Mouse (Mus musculus): Measurements from ENCODE around the gene Wdr54. TPM values are rescaled to one million over a fixed set of nuclear protein-coding genes. Genes with fewer than 3 reads are reported as not detected.

The Wdr54 gene
- polyA plus RNA-seq, 1 experiment from 2014 or later, result 15.6 TPM

- Histone ChIP-seq H3K4me1 (replicated peaks; ENCODE audit: control insufficient read depth, insufficient read depth, low read length) (peaks cover 19% of the 10 kb centered on the region; the same call in 1 of the 2 replicates), H3K9ac (ENCODE audit: low read length) (no peak overlapping the region; the same call in 1 of the 2 replicates), H3K4me3 (ENCODE audit: low read depth, low read length) (0 out of 2 replicates have a peak overlapping the region, but pooled peaks have one; percentile 5), H3K27me3 (ENCODE audit: control insufficient read depth, insufficient read depth, low read length) (no peaks in the 10 kb centered on the region), H3K4me2 (ENCODE audit: low read depth, low read length, severe bottlenecking) (peak overlapping the region; percentile 77), H3K27ac (ENCODE audit: low read depth, low read length) (no peak overlapping the region), H3K9me3 (ENCODE audit: control insufficient read depth, low read length) (no peaks in the 10 kb centered on the region), H3K36me3 (ENCODE audit: control insufficient read depth, insufficient read depth, low read length) (no peaks in the 10 kb centered on the region; the same call in none of the 2 replicates)
- DNase-seq (ENCODE audit: low spot score) (no peak), ATAC-seq (replicated peaks; ENCODE audit: low FRiP score) (no peak)
- WGBS, result 88% methylated on average over 14 of the region's 14 CpGs
Measured at GRCm38 (mm10) chr6:83118825-83119733, 37.1 kb downstream of the Wdr54 start.

DNA sequence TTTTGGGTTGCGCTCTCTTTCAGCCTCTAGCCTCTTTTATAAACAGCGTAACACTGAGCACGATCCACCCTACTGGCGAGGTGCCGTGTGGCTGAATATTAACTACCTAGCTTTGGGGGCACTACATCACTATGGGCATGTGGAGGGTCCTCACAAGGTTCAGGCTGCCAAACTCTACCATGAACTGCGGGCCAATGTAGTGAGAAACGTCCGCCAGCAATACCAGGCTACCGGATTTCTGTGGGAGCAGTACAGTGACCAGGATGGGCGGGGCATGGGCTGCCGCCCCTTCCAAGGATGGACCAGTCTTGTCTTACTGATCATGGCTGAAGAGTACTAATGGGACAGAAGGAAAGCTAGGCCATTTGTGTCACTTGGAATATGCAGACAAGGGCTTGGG lies 37.8 kb downstream of the Wdr54 start:
- no peaks in the 10 kb centered on the region; the same call in none of the 2 replicates for H3K36me3 ChIP-seq (ENCODE audit: control insufficient read depth, insufficient read depth, low read length)
- H3K4me3 ChIP-seq (ENCODE audit: low read depth, low read length), result no peak overlapping the region
- H3K4me2 ChIP-seq (ENCODE audit: low read depth, low read length, severe bottlenecking), result no peak overlapping the region
- 83% methylated on average over 11 of the region's 11 CpGs for WGBS
- H3K9ac ChIP-seq (ENCODE audit: low read length), result no peak overlapping the region
- peaks cover 19% of the 10 kb centered on the region; the same call in 1 of the 2 replicates for H3K4me1 ChIP-seq (replicated peaks; ENCODE audit: control insufficient read depth, insufficient read depth, low read length)
- DNase-seq (ENCODE audit: low spot score) (no peak), ATAC-seq (replicated peaks; ENCODE audit: low FRiP score) (no peak)
- no peaks in the 10 kb centered on the region for H3K27me3 ChIP-seq (ENCODE audit: control insufficient read depth, insufficient read depth, low read length)
- H3K27ac ChIP-seq (ENCODE audit: low read depth, low read length), result no peak overlapping the region
- no peaks in the 10 kb centered on the region for H3K9me3 ChIP-seq (ENCODE audit: control insufficient read depth, low read length)

GRCm38 (mm10) chr6:83117616-83118015 lies 38.6 kb downstream of the Wdr54 start:
- H3K27me3 ChIP-seq (ENCODE audit: control insufficient read depth, insufficient read depth, low read length), result no peaks in the 10 kb centered on the region
- no peak overlapping the region for H3K27ac ChIP-seq (ENCODE audit: low read depth, low read length)
- no peak overlapping the region for H3K9ac ChIP-seq (ENCODE audit: low read length)
- DNase-seq (ENCODE audit: low spot score) (peak; percentile 59), ATAC-seq (replicated peaks; ENCODE audit: low FRiP score) (no peak)
- H3K4me2 ChIP-seq (ENCODE audit: low read depth, low read length, severe bottlenecking), result no peak overlapping the region
- H3K36me3 ChIP-seq (ENCODE audit: control insufficient read depth, insufficient read depth, low read length), result no peaks in the 10 kb centered on the region; the same call in none of the 2 replicates
- 94% methylated on average over 13 of the region's 13 CpGs for WGBS
- H3K4me1 ChIP-seq (replicated peaks; ENCODE audit: control insufficient read depth, insufficient read depth, low read length), result peaks cover 12% of the 10 kb centered on the region; the same call in 1 of the 2 replicates
- H3K4me3 ChIP-seq (ENCODE audit: low read depth, low read length), result 0 out of 2 replicates have a peak overlapping the region, but pooled peaks have one; percentile 5
- no peaks in the 10 kb centered on the region for H3K9me3 ChIP-seq (ENCODE audit: control insufficient read depth, low read length)

GRCm38 (mm10) chr6:83117165-83117438 lies 39.1 kb downstream of the Wdr54 start:
- H3K9ac ChIP-seq (ENCODE audit: low read length), result no peak overlapping the region
- no peak overlapping the region for H3K27ac ChIP-seq (ENCODE audit: low read depth, low read length)
- no peaks in the 10 kb centered on the region for H3K27me3 ChIP-seq (ENCODE audit: control insufficient read depth, insufficient read depth, low read length)
- H3K4me2 ChIP-seq (ENCODE audit: low read depth, low read length, severe bottlenecking), result no peak overlapping the region
- H3K4me1 ChIP-seq (replicated peaks; ENCODE audit: control insufficient read depth, insufficient read depth, low read length), result peaks cover 11% of the 10 kb centered on the region; the same call in 1 of the 2 replicates
- H3K36me3 ChIP-seq (ENCODE audit: control insufficient read depth, insufficient read depth, low read length), result no peaks in the 10 kb centered on the region; the same call in none of the 2 replicates
- no peaks in the 10 kb centered on the region for H3K9me3 ChIP-seq (ENCODE audit: control insufficient read depth, low read length)
- 90% methylated on average over 4 of the region's 4 CpGs for WGBS
- no peak for ATAC-seq (replicated peaks; ENCODE audit: low FRiP score)
- H3K4me3 ChIP-seq (ENCODE audit: low read depth, low read length), result 0 out of 2 replicates have a peak overlapping the region, but pooled peaks have one; percentile 5
- DNase-seq (ENCODE audit: low spot score), result no peak

DNA sequence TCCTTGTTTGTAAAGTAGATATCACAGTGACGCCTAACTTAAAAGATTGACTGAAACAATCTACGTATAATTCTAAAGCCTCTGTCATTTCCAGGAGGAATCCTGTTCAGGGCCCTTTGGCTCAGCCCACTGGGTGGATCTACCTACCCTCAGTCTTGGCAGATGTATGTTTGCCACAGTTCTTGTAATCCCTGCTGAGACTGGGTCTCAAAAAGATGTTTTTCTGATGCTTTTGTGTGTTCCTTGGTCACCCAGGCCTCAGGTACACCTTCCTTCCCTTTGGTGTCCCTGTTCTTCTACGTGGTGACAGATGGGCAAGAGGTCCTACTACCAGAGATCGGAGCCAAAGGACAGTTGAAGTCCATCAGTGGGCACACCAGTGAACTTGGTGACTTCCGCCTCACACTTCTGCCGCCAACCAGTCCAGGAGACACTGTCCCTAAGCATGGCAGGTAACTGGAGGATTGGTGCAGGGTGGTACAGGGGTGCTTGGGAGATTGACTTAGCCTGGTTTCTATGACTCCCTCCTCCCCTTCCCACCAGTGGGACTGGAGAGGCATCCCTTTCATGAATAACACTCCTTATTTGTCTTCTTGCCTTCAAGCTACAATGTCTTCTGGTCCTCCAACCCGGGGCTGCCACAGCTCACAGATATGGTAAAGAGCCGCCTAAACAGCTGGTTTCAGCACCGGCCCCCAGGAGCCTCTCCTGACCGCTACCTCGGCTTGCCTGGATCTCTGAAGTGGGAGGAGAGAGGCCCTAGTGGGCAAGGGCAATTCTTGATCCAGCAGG lies 39.6 kb downstream of the Wdr54 start:
- H3K27me3 ChIP-seq (ENCODE audit: control insufficient read depth, insufficient read depth, low read length), result no peaks in the 10 kb centered on the region
- no peak overlapping the region for H3K27ac ChIP-seq (ENCODE audit: low read depth, low read length)
- DNase-seq (ENCODE audit: low spot score), result no peak
- H3K4me1 ChIP-seq (replicated peaks; ENCODE audit: control insufficient read depth, insufficient read depth, low read length), result peaks cover 11% of the 10 kb centered on the region; the same call in 1 of the 2 replicates
- no peak for ATAC-seq (replicated peaks; ENCODE audit: low FRiP score)
- H3K4me3 ChIP-seq (ENCODE audit: low read depth, low read length), result peak overlapping the region; percentile 87
- H3K9ac ChIP-seq (ENCODE audit: low read length), result peak overlapping the region; percentile 85
- 84% methylated on average over 11 of the region's 11 CpGs for WGBS
- H3K9me3 ChIP-seq (ENCODE audit: control insufficient read depth, low read length), result no peaks in the 10 kb centered on the region
- H3K4me2 ChIP-seq (ENCODE audit: low read depth, low read length, severe bottlenecking), result peak overlapping the region; percentile 96
- no peaks in the 10 kb centered on the region; the same call in none of the 2 replicates for H3K36me3 ChIP-seq (ENCODE audit: control insufficient read depth, insufficient read depth, low read length)

DNA sequence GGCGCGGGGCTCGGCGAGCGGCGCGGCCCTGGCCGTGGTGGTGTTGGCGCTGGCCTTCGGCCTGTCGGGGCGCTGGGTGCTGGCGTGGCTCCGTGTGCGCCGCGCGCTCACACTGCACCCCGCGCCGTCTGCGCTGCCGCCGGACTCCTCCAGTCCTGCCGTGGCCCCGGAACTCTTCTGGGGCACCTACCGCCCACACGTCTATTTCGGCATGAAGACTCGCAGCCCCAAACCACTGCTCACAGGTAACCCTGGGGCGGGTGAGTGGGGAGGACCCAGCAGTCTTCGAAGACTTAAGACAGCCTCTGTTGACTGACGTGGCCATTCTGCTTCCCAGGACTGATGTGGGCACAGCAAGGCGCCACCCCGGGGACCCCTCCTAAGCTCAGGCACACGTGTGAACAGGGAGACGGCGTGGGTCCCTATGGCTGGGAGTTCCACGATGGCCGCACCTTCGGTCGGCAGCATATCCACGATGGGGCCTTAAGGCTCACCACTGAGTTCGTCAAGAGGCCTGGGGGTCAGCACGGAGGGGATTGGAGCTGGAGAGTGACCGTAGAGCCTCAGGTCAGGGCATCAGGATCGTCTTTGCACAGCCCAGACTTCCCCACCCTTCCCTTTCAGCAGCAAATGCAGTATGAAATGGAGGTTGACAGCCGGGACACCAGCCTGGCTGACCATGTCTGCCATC lies 40.4 kb downstream of the Wdr54 start:
- DNase-seq (ENCODE audit: low spot score) (peak; percentile 56), ATAC-seq (replicated peaks; ENCODE audit: low FRiP score) (no peak; the same call in 1 of the 2 replicates)
- H3K4me1 ChIP-seq (replicated peaks; ENCODE audit: control insufficient read depth, insufficient read depth, low read length), result peaks cover 11% of the 10 kb centered on the region; the same call in 1 of the 2 replicates
- H3K9ac ChIP-seq (ENCODE audit: low read length), result peak overlapping the region; percentile 85
- H3K4me3 ChIP-seq (ENCODE audit: low read depth, low read length), result peak overlapping the region; percentile 87
- peak overlapping the region; percentile 44 for H3K27ac ChIP-seq (ENCODE audit: low read depth, low read length)
- H3K36me3 ChIP-seq (ENCODE audit: control insufficient read depth, insufficient read depth, low read length), result no peaks in the 10 kb centered on the region; the same call in none of the 2 replicates
- no peaks in the 10 kb centered on the region for H3K9me3 ChIP-seq (ENCODE audit: control insufficient read depth, low read length)
- WGBS, result 2% methylated on average over 44 of the region's 48 CpGs
- peak overlapping the region; percentile 96 for H3K4me2 ChIP-seq (ENCODE audit: low read depth, low read length, severe bottlenecking)
- no peaks in the 10 kb centered on the region for H3K27me3 ChIP-seq (ENCODE audit: control insufficient read depth, insufficient read depth, low read length)

DNA sequence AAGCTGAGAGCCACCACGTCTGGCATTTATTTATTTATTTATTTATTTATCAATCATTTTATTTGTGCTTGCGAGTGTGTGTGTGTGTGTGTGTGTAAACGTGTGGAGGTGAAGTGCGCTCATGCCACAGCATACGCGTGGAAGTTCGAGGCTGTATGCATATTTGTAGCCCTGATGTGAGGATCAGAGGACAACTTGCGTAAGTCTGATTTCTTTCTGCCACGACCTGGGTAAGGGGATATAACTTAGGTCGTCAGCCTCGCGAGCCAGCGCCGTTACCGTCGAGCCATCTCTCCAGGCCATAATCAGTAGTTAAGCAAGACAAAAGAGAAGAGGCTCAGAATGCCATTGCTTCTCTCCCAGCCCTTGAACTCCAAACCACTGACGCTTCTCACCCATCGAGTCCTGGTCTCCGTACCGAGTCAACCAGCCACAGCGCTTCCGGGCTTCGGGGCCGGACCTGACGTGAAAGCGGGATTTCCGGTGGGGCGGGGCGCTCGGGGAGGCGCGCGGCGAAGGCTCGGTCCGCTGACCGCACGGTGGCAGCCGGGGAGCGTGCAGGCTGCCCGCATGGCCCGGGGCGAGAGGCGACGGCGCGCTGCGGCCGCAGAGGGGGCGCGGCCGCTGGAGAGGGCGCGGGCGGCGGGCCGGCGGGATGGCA lies 41.1 kb downstream of the Wdr54 start, which contains the start of gene Mogs:
Mogs (plus strand) TSS at position 486 of the 661 bp plus-strand sequence.
- peak within 1 kb of the TSS; percentile 44 for H3K27ac ChIP-seq (ENCODE audit: low read depth, low read length)
- peak; percentile 89 for ATAC-seq (replicated peaks; ENCODE audit: low FRiP score)
- no peaks in the 10 kb centered on the region; the same call in none of the 2 replicates for H3K36me3 ChIP-seq (ENCODE audit: control insufficient read depth, insufficient read depth, low read length)
- H3K27me3 ChIP-seq (ENCODE audit: control insufficient read depth, insufficient read depth, low read length), result no peaks in the 10 kb centered on the region
- peak; percentile 95 for DNase-seq (ENCODE audit: low spot score)
- H3K4me1 ChIP-seq (replicated peaks; ENCODE audit: control insufficient read depth, insufficient read depth, low read length), result peaks cover 10% of the 10 kb centered on the region; the same call in 1 of the 2 replicates
- WGBS, result 1% methylated on average over 56 of the region's 58 CpGs
- H3K4me2 ChIP-seq (ENCODE audit: low read depth, low read length, severe bottlenecking), result peak within 1 kb of the TSS; percentile 96
- no peaks in the 10 kb centered on the region for H3K9me3 ChIP-seq (ENCODE audit: control insufficient read depth, low read length)
- H3K9ac ChIP-seq (ENCODE audit: low read length), result peak within 1 kb of the TSS; percentile 85
- H3K4me3 ChIP-seq (ENCODE audit: low read depth, low read length), result peak within 1 kb of the TSS; percentile 87

Data from forebrain, embryonic 11.5 days (tissue).